Mouse (Mus musculus) splenic B cell, adult 2 months (primary cell): ENCODE measurements around the gene Tifa.

ENCODE experiments used
- DNase-seq: peaks from one replicate; pipeline ENCODE4 v3.0.0-alpha.2; 2011; ENCODE audit warnings: low read depth, low spot score
- H3K27me3 ChIP-seq: 2 replicates; pipeline ENCODE4 v1.6.1; 2012; ENCODE audit warnings: mild to moderate bottlenecking, low read length, moderate library complexity, mixed read lengths; ENCODE audit not compliant: control insufficient read depth, poor library complexity, insufficient read depth, severe bottlenecking
- H3K36me3 ChIP-seq: 2 replicates; pipeline ENCODE4 v1.6.1; 2012; ENCODE audit warnings: mild to moderate bottlenecking, low read length, moderate library complexity, mixed read lengths; ENCODE audit not compliant: control insufficient read depth, poor library complexity, insufficient read depth, severe bottlenecking

Gene Tifa

DNA sequence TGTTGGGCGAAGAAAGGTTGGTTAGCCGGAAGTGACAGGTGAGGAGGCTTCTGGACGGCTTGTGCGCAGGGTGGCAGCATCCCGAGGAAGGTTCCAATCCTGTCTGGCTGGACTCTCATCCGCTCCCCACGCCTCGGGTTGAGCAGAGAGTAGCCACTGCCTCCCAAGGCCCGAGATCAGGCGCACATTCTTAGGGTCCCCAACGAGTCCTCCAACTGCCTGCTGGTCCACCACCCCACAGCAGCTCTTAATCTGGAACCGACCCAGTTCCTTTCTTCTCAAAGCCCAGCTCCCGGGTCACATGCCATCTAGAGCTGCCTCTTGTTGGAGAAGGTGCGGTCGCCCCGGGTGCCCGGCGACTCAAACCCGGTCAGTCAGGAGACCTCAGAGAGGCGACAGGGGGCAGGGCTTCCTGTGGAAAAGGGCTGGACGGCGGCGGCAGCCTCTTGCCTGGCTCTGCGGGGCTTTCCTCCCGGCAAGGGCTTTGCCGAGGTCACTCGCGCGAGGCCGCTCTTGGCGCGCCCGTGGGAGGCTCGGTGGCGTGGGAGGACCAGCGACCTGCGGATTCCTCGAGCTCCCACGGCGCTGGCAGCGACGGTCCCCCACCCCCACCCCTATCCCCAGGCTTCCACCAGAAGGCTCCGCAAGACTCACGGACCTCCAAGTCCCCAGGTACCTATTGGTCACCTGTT, at the start of gene Tifa:
Tifa (plus strand) TSS at position 306 of the 692 bp plus-strand sequence.
- no peaks in the 10 kb centered on the region for H3K27me3 ChIP-seq
- peak; percentile 63 for DNase-seq
- no peaks in the 10 kb centered on the region for H3K36me3 ChIP-seq

DNA sequence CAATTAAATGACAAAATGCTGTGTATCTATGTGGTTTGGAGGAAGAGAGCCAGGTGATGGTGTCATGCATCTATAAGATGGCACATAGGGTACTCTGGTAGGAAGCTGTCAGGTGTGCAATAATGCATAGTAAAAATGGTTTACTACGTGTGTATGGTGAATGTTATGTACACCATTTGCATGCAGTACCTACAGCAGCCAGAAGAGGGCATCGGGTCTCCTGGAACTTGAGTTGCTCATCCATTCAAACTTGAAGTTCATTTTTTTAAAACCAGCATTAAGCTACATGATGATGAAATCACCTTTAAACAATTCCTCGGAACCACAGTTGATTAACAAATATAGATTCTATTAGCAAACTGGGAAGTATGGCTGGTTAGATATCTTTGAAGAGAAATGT, 48.1 kb upstream of the Tifa start:
- peak; percentile 19 for DNase-seq
- no peaks in the 10 kb centered on the region for H3K27me3 ChIP-seq
- no peaks in the 10 kb centered on the region for H3K36me3 ChIP-seq

DNA sequence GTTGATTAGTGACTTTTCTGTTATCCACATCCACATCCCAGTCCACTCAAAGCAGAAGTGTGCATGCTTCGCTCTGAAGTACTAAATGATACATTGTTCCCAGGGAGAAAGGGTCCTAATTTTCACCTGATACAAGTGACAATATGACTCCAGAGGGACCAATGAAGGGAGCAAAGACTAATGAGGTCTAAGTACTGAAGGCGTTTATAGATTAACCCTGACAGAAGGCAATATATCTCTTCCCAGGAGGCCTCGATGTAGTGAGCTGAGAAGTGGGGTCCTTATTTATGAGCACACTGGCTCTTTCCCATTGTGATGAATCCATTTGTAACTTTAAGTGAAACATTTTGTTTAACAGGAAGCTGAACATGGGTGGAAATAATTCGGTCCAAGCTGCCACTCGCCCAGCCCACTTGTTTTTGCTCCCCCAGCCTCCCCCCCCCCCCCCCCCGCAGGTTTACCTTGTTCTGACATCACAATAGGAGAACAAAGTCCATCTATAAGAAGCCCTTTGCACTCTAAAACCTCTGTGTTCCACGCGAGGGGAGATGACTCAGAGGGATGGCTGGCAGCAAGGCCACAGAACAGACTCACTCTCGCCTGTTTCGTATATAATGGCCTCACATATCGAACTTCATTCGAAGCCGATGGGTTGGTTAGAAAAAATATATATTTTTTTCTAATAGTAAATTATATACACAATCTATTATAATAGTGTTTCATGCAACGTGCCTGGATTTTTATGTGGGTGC, 45.8 kb upstream of the Tifa start:
- H3K36me3 ChIP-seq = no peaks in the 10 kb centered on the region
- H3K27me3 ChIP-seq = no peaks in the 10 kb centered on the region
- no peak for DNase-seq

DNA sequence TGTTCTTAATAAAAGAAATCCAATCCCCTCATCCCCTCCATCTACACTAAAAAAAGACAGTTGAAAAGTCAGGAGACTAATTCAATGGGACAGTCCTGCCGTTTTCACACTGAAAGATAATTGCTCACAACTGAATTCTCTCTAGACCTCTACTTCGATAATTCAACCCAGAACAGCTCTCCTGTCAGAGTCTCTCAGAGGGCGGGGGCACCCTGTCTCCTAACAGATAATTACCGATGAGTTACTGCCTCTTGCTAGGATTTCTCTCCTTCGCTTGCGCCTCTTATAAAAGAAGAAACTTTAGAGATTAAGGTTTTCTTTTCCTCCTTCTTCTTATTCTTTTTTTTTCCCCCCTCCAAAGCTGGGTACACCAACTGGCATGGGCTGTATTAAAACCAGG, 44.1 kb upstream of the Tifa start:
- Histone ChIP-seq H3K36me3 (no peaks in the 10 kb centered on the region), H3K27me3 (no peaks in the 10 kb centered on the region)
- DNase-seq = no peak

DNA sequence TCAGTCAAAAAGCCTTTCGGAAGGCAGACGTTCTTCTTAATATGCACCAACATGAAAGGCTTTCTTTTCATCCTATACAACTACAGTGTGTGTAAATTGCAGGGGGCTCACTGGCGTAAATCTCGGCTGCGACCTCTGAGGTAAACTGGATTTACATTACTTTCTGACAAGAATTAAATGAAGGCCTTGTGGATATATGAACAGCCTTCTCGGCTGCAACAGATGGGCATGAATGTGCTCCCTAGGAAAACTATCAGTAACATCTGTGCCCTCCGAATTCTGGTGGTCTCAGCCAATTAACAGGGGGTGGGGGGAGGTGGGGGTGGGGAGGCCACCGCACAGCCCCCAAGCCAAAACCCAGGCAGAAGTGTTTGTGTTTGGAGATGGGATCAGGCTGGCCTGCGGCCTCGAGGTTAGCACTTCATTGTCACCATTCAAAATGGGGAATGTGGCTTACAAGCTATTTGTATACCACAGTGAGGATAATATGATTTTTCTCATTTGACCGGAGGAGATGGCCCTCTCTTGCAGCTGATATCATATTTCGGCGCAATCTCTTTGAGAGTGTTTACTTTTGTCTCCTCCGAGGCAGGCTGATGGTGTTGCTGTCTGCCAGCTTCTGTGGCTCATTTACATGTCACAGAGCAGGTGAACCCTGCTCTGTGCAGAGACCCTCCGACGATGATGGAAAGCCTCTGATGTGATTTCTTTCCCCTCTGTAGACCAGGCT, 43.5 kb upstream of the Tifa start:
- no peak for DNase-seq
- Histone ChIP-seq H3K27me3 (no peaks in the 10 kb centered on the region), H3K36me3 (no peaks in the 10 kb centered on the region)

DNA sequence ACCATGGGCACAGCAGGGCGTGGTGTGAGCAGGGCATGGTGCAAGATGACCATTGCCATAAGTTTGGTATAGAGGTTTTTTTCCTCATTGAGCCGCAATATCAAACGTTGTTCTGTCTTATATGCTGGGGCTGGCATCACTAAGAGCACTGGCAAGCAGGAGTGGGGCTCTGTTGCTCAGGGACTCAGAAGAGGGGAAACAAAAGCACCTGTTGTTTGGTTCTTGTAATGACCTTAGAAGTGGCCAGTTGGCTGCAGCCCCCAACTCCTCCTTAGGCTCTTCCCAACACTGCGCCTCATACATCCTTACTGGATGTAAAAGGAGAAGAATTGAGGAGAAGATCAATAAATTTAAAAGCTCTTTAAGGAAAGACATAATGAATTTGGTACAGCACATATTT, 41.0 kb upstream of the Tifa start:
- no peak for DNase-seq
- H3K36me3 ChIP-seq = no peaks in the 10 kb centered on the region
- no peaks in the 10 kb centered on the region for H3K27me3 ChIP-seq

DNA sequence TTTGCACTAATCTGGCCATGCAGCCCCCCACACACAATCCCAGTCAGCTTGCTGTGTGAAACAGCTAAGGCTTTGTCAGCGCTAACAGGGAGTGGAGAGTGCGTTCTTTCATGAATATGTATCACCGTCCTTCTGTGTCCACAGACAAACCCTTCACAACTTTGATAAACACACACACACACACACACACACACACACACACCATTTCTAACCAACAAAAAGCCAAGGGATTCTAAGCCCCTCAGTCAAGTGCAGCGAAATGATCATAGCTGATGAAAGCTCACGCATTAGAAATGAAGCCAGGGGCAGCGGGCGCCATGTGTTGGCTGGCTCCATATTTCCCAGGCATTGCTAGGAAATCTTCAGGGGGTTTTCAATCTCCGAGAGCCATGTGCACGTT, 40.3 kb upstream of the Tifa start:
- no peak for DNase-seq
- no peaks in the 10 kb centered on the region for H3K27me3 ChIP-seq

DNA sequence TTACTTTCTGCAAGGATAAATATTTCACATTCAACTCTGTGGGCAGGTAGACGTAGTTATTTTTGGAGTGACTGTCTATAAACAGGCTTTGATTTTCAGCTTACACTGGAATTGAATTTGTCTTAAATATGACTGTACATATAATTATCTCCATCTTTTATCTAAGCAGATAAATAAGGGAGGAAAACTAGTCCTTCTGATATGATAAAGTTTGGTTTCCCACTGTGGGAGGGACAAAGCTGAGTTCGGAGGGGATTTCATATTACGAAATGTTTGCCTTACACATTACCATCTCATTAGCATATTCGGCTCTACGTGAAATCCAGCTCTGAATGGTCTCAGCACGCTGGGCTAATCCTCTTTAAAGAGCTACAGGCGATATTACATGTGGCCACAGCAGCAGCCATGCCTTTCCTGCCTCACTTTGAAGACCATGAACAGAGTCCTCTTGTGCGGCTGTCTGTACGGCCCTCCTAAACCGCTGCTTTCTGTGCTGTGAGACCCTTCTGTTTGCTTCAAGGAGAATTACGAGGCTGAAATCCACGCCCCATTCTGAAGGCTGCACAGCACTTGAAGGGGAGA, 39.5 kb upstream of the Tifa start:
- no peak for DNase-seq
- H3K27me3 ChIP-seq = no peaks in the 10 kb centered on the region
- no peaks in the 10 kb centered on the region for H3K36me3 ChIP-seq

More for the DNA sequence above, 40.3 kb upstream of the Tifa start:
- H3K36me3 ChIP-seq = no peaks in the 10 kb centered on the region

DNA sequence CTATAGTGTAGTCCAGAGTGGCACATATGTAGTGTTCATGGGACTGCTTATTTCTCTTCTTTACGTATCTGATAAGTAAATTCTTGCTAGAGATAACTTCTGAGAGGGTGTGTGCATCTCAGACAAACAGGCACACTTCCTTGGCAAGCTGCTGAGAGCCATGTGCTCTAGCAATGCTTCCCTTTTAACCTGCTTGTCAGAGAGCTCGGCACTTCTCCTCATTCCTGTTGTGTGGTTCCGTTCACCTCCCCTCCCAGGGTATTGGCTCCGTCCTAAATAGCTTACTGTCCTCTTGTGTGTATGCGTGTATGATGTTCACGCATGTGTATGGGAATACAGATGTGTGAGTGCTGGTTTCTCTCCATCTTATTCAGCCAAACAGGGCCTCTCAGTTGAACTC, 33.1 kb upstream of the Tifa start:
- no peak for DNase-seq
- no peaks in the 10 kb centered on the region for H3K36me3 ChIP-seq
- H3K27me3 ChIP-seq = no peaks in the 10 kb centered on the region

DNA sequence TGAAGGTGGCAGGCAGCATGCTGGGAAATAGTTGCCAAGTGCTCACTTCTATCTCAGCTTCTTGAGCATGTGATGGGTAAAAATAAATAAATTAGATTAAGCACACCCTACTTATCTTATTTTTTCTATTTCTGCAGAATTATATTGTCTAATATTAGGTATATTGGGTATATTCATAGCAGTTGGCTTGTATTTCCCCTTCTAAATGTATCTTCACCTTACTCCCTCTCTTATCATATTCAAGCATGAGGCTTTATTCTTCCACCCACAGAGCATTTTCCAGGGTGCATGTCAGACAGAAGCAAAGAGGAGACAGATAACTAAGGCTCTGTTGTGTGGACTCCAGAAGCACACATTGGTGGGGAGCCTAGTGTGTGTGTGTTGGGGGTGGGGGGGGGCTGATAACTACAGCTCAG, 31.7 kb upstream of the Tifa start:
- DNase-seq = no peak

DNA sequence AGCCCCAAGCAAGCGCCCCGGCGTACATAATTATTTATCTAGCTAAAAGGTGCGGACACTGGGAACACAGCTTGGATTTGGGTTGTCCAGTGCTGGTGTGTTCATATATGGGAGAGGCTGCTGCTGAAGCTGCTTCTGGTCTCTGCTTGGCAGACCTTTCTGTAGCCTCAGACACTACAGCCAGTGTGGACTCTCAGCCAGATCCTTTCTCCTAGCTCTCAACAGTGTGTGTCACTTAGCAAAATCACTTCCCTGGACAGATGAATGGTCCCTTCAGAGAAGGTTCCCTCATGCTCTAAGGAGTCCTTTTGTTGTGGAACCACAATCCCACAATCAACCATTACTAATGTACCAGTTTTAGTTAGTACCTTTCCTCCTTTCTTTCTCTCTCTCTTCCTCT, 30.8 kb upstream of the Tifa start:
- Histone ChIP-seq H3K27me3 (no peaks in the 10 kb centered on the region), H3K36me3 (no peaks in the 10 kb centered on the region)
- no peak for DNase-seq

More for the DNA sequence above, 31.7 kb upstream of the Tifa start:
- H3K36me3 ChIP-seq = no peaks in the 10 kb centered on the region
- H3K27me3 ChIP-seq = no peaks in the 10 kb centered on the region

DNA sequence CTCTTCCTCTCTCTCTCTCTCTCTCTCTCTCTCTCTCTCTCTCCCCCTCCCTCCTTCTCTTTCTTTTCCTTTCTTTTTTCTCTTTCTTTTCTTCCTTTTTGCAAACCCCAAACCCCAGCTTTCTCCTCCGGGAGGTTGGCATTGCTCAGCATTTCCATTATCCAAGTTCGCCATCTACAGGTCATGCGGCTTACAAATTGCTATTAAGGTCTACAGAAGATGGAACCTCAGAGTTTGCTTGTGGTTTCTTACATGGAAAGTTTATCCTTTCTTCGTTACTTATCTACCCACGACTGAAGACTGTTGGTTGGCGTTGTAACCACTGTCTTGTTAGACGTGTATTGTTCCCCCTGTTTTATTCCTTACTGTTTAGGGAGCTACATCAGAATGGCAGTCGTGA, 30.4 kb upstream of the Tifa start:
- no peaks in the 10 kb centered on the region for H3K27me3 ChIP-seq
- H3K36me3 ChIP-seq = no peaks in the 10 kb centered on the region
- DNase-seq = peak; percentile 52

DNA sequence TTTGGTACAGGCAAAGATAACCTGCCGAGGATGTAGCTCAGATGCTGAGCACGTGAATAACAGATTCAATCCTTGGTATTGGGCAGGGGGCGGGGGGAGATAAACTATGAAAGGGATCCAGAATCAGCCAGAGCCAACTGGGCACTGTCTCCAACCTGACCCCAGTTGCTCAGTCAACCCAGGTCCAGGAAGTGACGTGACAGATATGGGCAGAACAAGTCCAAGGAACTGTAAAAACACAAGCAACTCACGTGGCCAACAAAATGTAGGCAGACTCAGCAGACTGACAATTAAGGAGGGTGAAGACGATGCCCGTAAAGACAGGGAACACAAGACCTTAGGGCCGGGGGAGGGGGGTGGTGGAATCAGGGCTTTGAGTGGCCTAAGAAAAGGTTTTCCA, 27.2 kb upstream of the Tifa start:
- no peak for DNase-seq
- Histone ChIP-seq H3K27me3 (no peaks in the 10 kb centered on the region), H3K36me3 (no peaks in the 10 kb centered on the region)

DNA sequence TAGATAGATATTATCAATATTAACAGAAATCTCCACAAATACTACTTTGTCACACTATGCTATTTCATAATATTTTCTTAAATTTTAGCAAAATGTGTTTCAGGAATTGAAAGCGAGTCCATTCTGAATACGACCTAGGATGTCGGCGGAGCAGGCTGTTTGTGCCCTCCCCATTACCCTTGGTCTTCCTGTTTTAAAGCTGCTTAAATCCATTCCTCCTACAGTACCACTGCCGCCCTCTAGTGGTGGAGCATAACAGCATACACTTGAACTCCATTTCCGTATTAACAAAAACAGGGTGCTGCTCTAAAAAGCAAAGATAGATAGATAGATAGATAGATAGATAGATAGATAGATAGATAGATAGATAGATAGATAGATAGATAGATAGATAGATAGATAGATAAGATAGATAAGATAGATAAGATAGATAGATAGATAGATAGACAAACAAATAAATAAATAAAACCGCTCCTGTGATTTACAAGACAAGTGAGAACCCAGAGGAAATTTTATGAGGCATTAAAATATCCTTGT, 26.5 kb upstream of the Tifa start:
- DNase-seq = peak; percentile 94
- no peaks in the 10 kb centered on the region for H3K27me3 ChIP-seq
- no peaks in the 10 kb centered on the region for H3K36me3 ChIP-seq

DNA sequence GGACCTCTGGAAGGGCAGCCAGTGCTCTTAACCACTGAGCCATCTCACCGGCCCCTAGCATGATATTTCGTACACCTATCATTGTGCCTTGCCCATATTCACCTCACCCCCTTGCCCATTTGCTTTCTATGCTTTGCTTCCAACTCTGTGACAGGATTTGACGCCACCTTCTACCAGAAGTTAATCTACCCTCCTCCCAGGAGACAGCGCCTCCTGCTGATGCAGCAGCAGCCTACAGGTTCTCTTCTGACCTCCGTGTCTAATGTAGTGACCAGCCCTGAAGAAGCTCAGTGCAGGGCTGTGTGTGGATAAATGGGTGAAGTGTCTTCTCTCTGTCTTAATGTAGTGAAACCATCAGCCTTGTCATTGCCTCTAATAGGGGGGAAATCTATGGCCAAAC, 25.1 kb upstream of the Tifa start:
- no peak for DNase-seq
- H3K27me3 ChIP-seq = no peaks in the 10 kb centered on the region
- H3K36me3 ChIP-seq = no peaks in the 10 kb centered on the region
